Mouse (Mus musculus) midbrain, postnatal 0 days (tissue): Measurements from ENCODE around the gene Pdlim4. TPM values are rescaled to one million over a fixed set of nuclear protein-coding genes. Genes with fewer than 3 reads are reported as not detected.
A peak's percentile ranks its signal among the peaks of the same experiment; 100 is the strongest.

Experiments used
- ATAC-seq: fragments of 200-750 bp; cut with Nextera tagmentation; 2 replicates; pipeline ENCODE4 v1.8.0; 2017; ENCODE audit warnings: moderate number of reproducible peaks, mild to moderate bottlenecking, moderate TSS enrichment, moderate library complexity; ENCODE audit not compliant: low FRiP score
- DNase-seq: peaks from one replicate; pipeline ENCODE4 v3.0.0-alpha.2; 2015; ENCODE audit warnings: low spot score
- H3K27ac ChIP-seq: fragments of 300-500 bp; sonication (generic); 2 replicates; pipeline ENCODE4 v1.5.1; 2014; ENCODE audit warnings: low read depth, mild to moderate bottlenecking, low read length, mixed read lengths
- H3K27me3 ChIP-seq: fragments of 300-500 bp; sonication (generic); 2 replicates; pipeline ENCODE4 v1.6.1; 2014; ENCODE audit warnings: low read length, control low read depth, mixed read lengths; ENCODE audit not compliant: insufficient read depth
- H3K36me3 ChIP-seq: fragments of 300-500 bp; sonication (generic); 2 replicates; pipeline ENCODE4 v1.6.1; 2014; ENCODE audit warnings: low read length, control low read depth, mixed read lengths; ENCODE audit not compliant: insufficient read depth
- H3K4me1 ChIP-seq: fragments of 300-500 bp; sonication (generic); 2 replicates; pipeline ENCODE4 v1.6.1; 2014; ENCODE audit warnings: mild to moderate bottlenecking, control low read depth, antibody characterized with exemption, low read length, mixed read lengths; ENCODE audit not compliant: insufficient read depth
- H3K4me2 ChIP-seq: fragments of 300-500 bp; sonication (generic); 2 replicates; pipeline ENCODE4 v1.6.1; 2014; ENCODE audit warnings: low read depth, mild to moderate bottlenecking, low read length, mixed read lengths; ENCODE audit not compliant: poor library complexity, severe bottlenecking
- H3K4me3 ChIP-seq: fragments of 300-500 bp; sonication (generic); 2 replicates; pipeline ENCODE4 v1.5.1; 2014; ENCODE audit warnings: low read depth, mild to moderate bottlenecking, low read length, moderate library complexity
- H3K9ac ChIP-seq: fragments of 300-500 bp; sonication (generic); replicated peaks from 2 replicates; pipeline ENCODE4 v1.6.1; 2014; ENCODE audit warnings: mild to moderate bottlenecking, low read length, moderate library complexity, mixed read lengths; ENCODE audit not compliant: poor library complexity, severe bottlenecking
- H3K9me3 ChIP-seq: fragments of 300-500 bp; sonication (generic); 2 replicates; pipeline ENCODE4 v1.6.1; 2016; ENCODE audit warnings: low read length, control low read depth
- CTCF ChIP-seq: IDR thresholded peaks from 2 replicates; pipeline ENCODE4 v1.5.1; 2016; ENCODE audit warnings: antibody characterized with exemption, mild to moderate bottlenecking
- WGBS: fragments of 180-500 bp; shearing (Covaris S2); extraction: QIAGEN DNeasy Blood & Tissue Kit; methylation state at CpG from one replicate; pipeline ENCODE4 v1.1.7; 2014; 5-methylcytosine and 5-hydroxymethylcytosine counted together
- polyA plus RNA-seq: library from polyadenylated mRNA; unstranded; fragments of >200 nt; fragmentation: Nextera tagmentation; extraction: Ambion mirVana; gene quantifications from 2 replicates; pipeline ENCODE4 v1.2.1, GENCODE M21; 2015
- total RNA-seq: library from RNA; depleted of rRNA; stranded (reverse); fragments of >200 nt; gene quantifications from 2 replicates; pipeline ENCODE4 v1.2.3, GENCODE M21; 2014

Gene Pdlim4
- total and polyA plus RNA-seq, 2 experiments from 2014 or later = 31.7 to 32.8 TPM

- H3K4me2 ChIP-seq = peak overlapping the region; percentile 20; the same call in 1 of the 2 replicates
- WGBS = 17% methylated on average over 4 of the region's 4 CpGs
- H3K4me3 ChIP-seq = no peak overlapping the region
Observed at GRCm38 (mm10) chr11:54113352-54113751, 44.5 kb upstream of the Pdlim4 start.

GRCm38 (mm10) chr11:54112920-54113319, 44.1 kb upstream of the Pdlim4 start:
- Histone ChIP-seq H3K9me3 (no peaks in the 10 kb centered on the region), H3K36me3 (no peaks in the 10 kb centered on the region), H3K4me3 (no peak overlapping the region), H3K4me1 (peaks cover 12% of the 10 kb centered on the region; the same call in 1 of the 2 replicates), H3K4me2 (peak overlapping the region; percentile 20; the same call in 1 of the 2 replicates), H3K9ac (peak overlapping the region; percentile 34; the same call in 1 of the 2 replicates), H3K27me3 (no peaks in the 10 kb centered on the region), H3K27ac (peak overlapping the region; percentile 70)
- TF ChIP-seq CTCF = no peak
- peak; percentile 93 for ATAC-seq
- peak; percentile 94 for DNase-seq
- WGBS = 4% methylated on average over 10 of the region's 10 CpGs

More at GRCm38 (mm10) chr11:54113352-54113751, 44.5 kb upstream of the Pdlim4 start:
- no peak for TF ChIP-seq CTCF
- DNase-seq (peak; percentile 51), ATAC-seq (no peak; the same call in 1 of the 2 replicates)
- Histone ChIP-seq H3K27me3 (no peaks in the 10 kb centered on the region), H3K36me3 (no peaks in the 10 kb centered on the region), H3K9ac (peak overlapping the region; percentile 34), H3K27ac (peak overlapping the region; percentile 70), H3K4me1 (peaks cover 12% of the 10 kb centered on the region; the same call in 1 of the 2 replicates), H3K9me3 (no peaks in the 10 kb centered on the region)

- ATAC-seq = no peak; the same call in 1 of the 2 replicates
- Histone ChIP-seq H3K4me2 (no peak overlapping the region), H3K27me3 (no peaks in the 10 kb centered on the region), H3K9ac (no peak overlapping the region), H3K36me3 (no peaks in the 10 kb centered on the region), H3K27ac (peak overlapping the region; percentile 70), H3K9me3 (no peaks in the 10 kb centered on the region), H3K4me1 (peaks cover 12% of the 10 kb centered on the region; the same call in 1 of the 2 replicates), H3K4me3 (no peak overlapping the region)
- 61% methylated on average over 21 of the region's 21 CpGs for WGBS
- peak; percentile 76 for DNase-seq
- TF ChIP-seq CTCF = no peak
Observed at GRCm38 (mm10) chr11:54111976-54112741, 43.3 kb upstream of the Pdlim4 start.

GRCm38 (mm10) chr11:54111291-54111690, 42.5 kb upstream of the Pdlim4 start:
- no peak for TF ChIP-seq CTCF
- 92% methylated on average over 7 of the region's 7 CpGs for WGBS

GRCm38 (mm10) chr11:54108894-54109293, 40.1 kb upstream of the Pdlim4 start:
- Histone ChIP-seq H3K4me3 (no peak overlapping the region), H3K27me3 (no peaks in the 10 kb centered on the region), H3K4me2 (no peak overlapping the region), H3K9ac (no peak overlapping the region), H3K36me3 (no peaks in the 10 kb centered on the region), H3K9me3 (no peaks in the 10 kb centered on the region), H3K27ac (no peak overlapping the region), H3K4me1 (peaks cover 12% of the 10 kb centered on the region; the same call in 1 of the 2 replicates)
- no peak for TF ChIP-seq CTCF
- 80% methylated on average over 5 of the region's 5 CpGs for WGBS
- ATAC-seq (no peak), DNase-seq (no peak)

More at GRCm38 (mm10) chr11:54111291-54111690, 42.5 kb upstream of the Pdlim4 start:
- Histone ChIP-seq H3K27me3 (no peaks in the 10 kb centered on the region), H3K27ac (no peak overlapping the region), H3K4me3 (no peak overlapping the region), H3K9me3 (no peaks in the 10 kb centered on the region), H3K4me2 (no peak overlapping the region), H3K4me1 (peaks cover 12% of the 10 kb centered on the region; the same call in 1 of the 2 replicates), H3K36me3 (no peaks in the 10 kb centered on the region), H3K9ac (no peak overlapping the region)
- no peak for ATAC-seq
- no peak for DNase-seq

GRCm38 (mm10) chr11:54108131-54108530, 39.3 kb upstream of the Pdlim4 start:
- Histone ChIP-seq H3K4me1 (peaks cover 6% of the 10 kb centered on the region; the same call in 1 of the 2 replicates), H3K36me3 (no peaks in the 10 kb centered on the region), H3K4me3 (no peak overlapping the region), H3K4me2 (no peak overlapping the region), H3K9me3 (no peaks in the 10 kb centered on the region), H3K9ac (no peak overlapping the region), H3K27ac (no peak overlapping the region), H3K27me3 (no peaks in the 10 kb centered on the region)
- 56% methylated on average over 3 of the region's 3 CpGs for WGBS
- ATAC-seq (no peak), DNase-seq (no peak)
- no peak for TF ChIP-seq CTCF
